Mouse (Mus musculus) hindbrain, embryonic 10.5 days (tissue): ENCODE measurements at regions not wholly inside any gene's neighbourhood (a gene's known extent, or its start where the extent isn't known, plus 50 kb on each side); places are given as distances from the start of the nearest gene placed in this dataset.

ENCODE experiments used
- DNase-seq: peaks from one replicate; pipeline ENCODE4 v3.0.0-alpha.2; 2017; ENCODE audit warnings: low spot score
- H3K27ac ChIP-seq: fragments of 300-500 bp; sonication (generic); 2 replicates; pipeline ENCODE4 v1.5.1; 2016; ENCODE audit warnings: mild to moderate bottlenecking, moderate library complexity
- H3K27me3 ChIP-seq: fragments of 300-500 bp; sonication (generic); 2 replicates; pipeline ENCODE4 v1.6.1; 2016; ENCODE audit warnings: mild to moderate bottlenecking; ENCODE audit not compliant: poor library complexity, insufficient read depth, severe bottlenecking
- H3K36me3 ChIP-seq: fragments of 300-500 bp; sonication (generic); 2 replicates; pipeline ENCODE4 v1.6.1; 2016; ENCODE audit warnings: mild to moderate bottlenecking, moderate library complexity
- H3K4me1 ChIP-seq: fragments of 300-500 bp; sonication (generic); replicated peaks from 2 replicates; pipeline ENCODE4 v1.6.1; 2016; ENCODE audit warnings: mild to moderate bottlenecking
- H3K4me3 ChIP-seq: fragments of 300-500 bp; sonication (generic); 2 replicates; pipeline ENCODE4 v1.5.1; 2016; ENCODE audit warnings: mild to moderate bottlenecking, moderate library complexity
- H3K9me3 ChIP-seq: fragments of 300-500 bp; sonication (generic); 2 replicates; pipeline ENCODE4 v1.6.1; 2016; ENCODE audit warnings: mild to moderate bottlenecking, moderate library complexity
- WGBS: fragments of 180-500 bp; shearing (Covaris S2); methylation state at CpG from one replicate; pipeline ENCODE4 v1.1.7; 2016; 5-methylcytosine and 5-hydroxymethylcytosine counted together

DNA sequence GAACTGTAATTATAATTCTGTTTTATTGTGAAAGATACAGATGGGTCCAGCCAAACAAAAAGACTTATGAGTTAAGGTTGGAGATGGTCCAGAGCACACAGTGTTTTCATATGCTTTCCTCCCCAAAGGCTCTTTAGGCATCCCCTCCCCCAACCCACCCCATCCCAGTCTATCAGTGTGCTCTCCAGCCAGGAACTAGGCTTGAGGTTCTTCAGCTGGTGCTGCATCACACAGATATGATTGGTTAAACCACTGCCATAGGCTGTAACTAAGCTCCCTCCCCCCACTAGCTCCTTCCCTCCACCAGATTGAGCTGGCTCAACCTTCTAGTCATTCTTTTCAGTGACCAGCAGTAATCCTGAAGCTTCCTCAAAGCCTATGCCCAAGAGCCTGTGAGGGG is 158.8 kb upstream of the Spats2l start:
- no peak overlapping the region for H3K4me3 ChIP-seq
- no peak for DNase-seq
- no peaks in the 10 kb centered on the region for H3K36me3 ChIP-seq
- no peaks in the 10 kb centered on the region for H3K27me3 ChIP-seq
- H3K4me1 ChIP-seq = peaks cover 22% of the 10 kb centered on the region
- H3K27ac ChIP-seq = no peak overlapping the region
- 0 out of 2 replicates have a peak, but pooled peaks cover 3% of the 10 kb centered on the region for H3K9me3 ChIP-seq

DNA sequence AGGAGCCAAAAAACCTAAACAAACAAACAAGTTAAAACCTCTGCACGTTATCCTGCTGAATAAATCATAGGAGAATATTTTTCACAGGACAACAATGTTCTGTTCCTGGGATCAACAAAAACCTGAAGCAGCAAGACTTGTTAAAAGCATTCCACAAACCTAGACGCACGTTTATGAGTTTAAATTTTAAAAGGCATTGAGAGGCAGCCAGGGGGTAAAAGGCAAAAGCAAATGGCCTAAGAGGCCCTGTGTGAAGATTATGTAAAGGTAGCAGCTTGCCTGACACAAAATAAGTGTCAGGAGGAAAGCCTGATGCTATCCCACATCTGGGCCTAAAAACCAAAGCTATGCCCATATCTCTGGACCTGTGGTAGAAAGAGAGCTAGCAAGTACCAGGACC is 156.6 kb upstream of the Spats2l start:
- H3K4me1 ChIP-seq = peaks cover 13% of the 10 kb centered on the region
- H3K4me3 ChIP-seq = no peak overlapping the region
- H3K27me3 ChIP-seq = no peaks in the 10 kb centered on the region
- H3K9me3 ChIP-seq = 0 out of 2 replicates have a peak, but pooled peaks cover 3% of the 10 kb centered on the region
- WGBS = 84% methylated on average over 3 of the region's 3 CpGs
- H3K27ac ChIP-seq = no peak overlapping the region
- H3K36me3 ChIP-seq = no peaks in the 10 kb centered on the region
- DNase-seq = no peak

DNA sequence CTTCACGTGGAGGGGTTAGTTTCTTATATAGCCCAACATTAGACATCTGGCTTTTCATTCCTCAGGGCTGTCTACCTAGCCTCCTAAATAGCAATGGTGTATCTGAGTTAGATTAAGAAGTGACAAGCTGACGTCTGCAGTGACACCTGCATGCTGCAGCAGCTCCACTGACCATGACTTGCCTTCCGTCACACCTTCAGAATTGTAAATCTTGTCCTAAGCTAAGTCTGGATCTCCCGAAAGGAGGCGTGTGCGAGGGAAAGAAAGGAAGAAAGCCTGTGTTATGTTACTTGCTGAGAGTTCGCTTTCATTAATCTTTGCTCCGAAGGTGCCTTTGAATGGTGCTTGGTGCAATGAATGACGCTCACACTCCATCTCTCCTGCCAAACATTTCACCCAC is 151.4 kb upstream of the Spats2l start:
- Histone ChIP-seq H3K4me1 (no peaks in the 10 kb centered on the region), H3K36me3 (no peaks in the 10 kb centered on the region), H3K27ac (no peak overlapping the region), H3K9me3 (no peaks in the 10 kb centered on the region), H3K4me3 (no peak overlapping the region), H3K27me3 (no peaks in the 10 kb centered on the region)
- DNase-seq = no peak
- WGBS = 90% methylated on average over 9 of the region's 9 CpGs

DNA sequence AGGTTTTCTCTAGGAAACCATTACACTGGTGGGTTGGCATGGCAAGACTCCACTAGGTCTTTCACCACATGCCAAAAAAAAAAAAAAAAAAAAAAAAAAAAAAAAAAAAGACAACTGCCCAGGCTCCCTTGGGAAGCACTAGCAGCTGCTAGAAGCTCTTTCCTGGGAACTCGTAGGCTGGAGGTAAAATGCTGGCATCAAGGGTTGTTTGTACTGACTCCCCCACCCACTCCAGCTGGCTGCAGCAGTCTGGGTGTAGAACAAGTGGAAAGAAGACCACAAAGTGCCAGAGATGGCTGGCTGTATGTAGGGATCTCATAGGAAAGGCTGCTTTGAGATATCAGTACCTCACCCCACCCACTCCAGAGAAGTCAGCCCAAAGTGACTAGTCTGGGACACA is 140.0 kb upstream of the Spats2l start:
- H3K4me3 ChIP-seq = no peak overlapping the region
- no peak overlapping the region for H3K27ac ChIP-seq
- H3K27me3 ChIP-seq = no peaks in the 10 kb centered on the region
- no peak for DNase-seq
- 54% methylated on average over 1 of the region's 1 CpGs for WGBS
- no peaks in the 10 kb centered on the region for H3K9me3 ChIP-seq
- no peaks in the 10 kb centered on the region for H3K4me1 ChIP-seq
- no peaks in the 10 kb centered on the region for H3K36me3 ChIP-seq

DNA sequence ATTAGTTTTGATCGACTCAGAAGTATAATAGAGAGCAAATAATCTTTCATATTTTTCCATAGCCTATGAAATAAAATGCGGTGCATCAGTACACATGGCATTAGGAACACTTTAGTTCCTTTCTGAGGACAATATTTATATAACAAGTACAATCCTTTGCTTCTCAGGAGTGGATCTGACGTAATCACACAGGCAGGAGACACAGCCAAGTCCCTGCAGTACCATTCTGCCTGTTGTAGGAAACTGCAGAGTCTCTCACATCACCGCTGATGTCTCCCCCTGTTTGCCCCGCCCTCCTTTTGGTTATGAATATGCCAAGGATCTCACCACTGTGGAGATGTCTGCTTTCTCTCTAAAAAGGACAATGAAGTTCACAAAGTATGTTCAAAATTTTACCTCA is 131.8 kb upstream of the Spats2l start:
- 85% methylated on average over 5 of the region's 5 CpGs for WGBS
- no peaks in the 10 kb centered on the region for H3K27me3 ChIP-seq
- no peaks in the 10 kb centered on the region for H3K36me3 ChIP-seq
- no peak overlapping the region for H3K4me3 ChIP-seq
- no peak overlapping the region for H3K27ac ChIP-seq
- no peaks in the 10 kb centered on the region for H3K9me3 ChIP-seq
- H3K4me1 ChIP-seq = peaks cover 10% of the 10 kb centered on the region
- DNase-seq = no peak

DNA sequence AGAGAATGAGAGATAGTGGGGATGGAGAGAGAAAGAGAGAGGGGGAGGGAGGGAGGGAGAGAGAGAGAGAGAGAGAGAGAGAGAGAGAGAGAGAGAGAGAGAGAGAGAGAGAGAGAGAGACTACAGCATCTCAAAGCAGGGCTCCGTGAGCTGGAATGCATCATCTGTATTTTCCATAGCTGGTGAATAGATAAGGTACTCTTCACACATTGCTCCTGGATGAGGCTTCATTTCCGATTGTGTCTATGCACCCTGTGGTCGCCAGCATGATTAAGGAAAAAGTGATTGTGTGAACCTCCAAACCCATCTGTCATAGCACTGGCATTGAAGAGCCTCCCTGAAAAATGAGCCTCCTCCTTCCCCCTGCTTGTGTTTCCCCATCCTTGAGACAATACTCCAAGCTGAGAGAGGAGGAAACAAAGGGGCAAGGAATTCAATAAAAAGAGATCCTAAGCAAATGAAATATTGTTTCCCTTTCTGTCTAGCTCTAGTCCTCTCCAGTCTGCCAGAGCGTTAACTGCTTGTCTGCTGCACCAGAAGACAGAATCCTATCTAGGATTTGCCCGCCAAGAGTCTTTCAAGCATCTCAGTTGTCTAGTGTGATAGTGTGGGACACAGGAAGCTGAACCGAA is 130.4 kb upstream of the Spats2l start:
- Histone ChIP-seq H3K27me3 (no peaks in the 10 kb centered on the region), H3K36me3 (no peaks in the 10 kb centered on the region), H3K9me3 (no peaks in the 10 kb centered on the region), H3K4me1 (peaks cover 10% of the 10 kb centered on the region), H3K27ac (no peak overlapping the region), H3K4me3 (no peak overlapping the region)
- DNase-seq = no peak
- 65% methylated on average over 6 of the region's 6 CpGs for WGBS

DNA sequence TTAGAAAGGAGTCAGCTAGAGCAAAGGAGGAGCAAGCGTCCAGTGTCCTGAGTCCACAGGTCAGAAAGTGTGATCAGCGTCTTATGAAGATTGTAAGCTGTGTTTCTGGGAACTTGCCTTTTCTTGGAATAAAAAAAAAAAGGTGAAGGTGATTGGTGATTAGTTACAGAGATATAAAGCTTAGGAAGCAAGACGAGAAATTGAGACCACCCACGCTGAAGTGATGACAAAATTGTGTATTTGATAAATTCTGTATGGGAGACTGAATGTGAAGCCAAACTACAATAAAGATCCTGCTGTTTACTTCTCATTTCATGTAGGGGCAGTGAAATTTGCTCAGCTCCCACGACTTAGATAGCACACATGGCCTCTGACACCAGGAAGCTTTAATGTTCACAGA is 109.0 kb upstream of the Spats2l start:
- H3K27ac ChIP-seq = no peak overlapping the region
- no peaks in the 10 kb centered on the region for H3K27me3 ChIP-seq
- H3K4me1 ChIP-seq = peaks cover 6% of the 10 kb centered on the region
- H3K4me3 ChIP-seq = no peak overlapping the region
- 87% methylated on average over 5 of the region's 5 CpGs for WGBS
- no peaks in the 10 kb centered on the region for H3K9me3 ChIP-seq
- no peaks in the 10 kb centered on the region for H3K36me3 ChIP-seq
- DNase-seq = no peak

DNA sequence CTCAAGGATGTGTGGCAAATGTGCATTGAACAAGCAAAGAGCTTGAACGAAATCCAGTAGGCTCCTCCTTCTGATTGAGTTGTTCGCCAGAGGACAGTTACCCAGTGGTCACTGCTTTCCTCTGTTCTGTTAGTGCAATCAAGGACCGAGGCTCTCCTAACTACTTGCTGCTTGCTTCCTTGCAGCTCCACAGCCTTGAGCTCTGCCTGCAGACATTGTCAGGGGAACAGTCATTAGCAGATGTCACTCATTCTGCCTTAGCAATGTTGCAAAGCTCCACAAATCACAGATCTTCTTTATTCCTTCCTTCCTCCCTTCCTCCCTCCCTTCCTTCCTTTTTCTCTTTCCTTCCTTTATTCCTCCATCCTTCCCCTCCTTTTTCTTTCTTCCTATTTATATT is 108.2 kb upstream of the Spats2l start:
- Histone ChIP-seq H3K36me3 (no peaks in the 10 kb centered on the region), H3K4me1 (peaks cover 6% of the 10 kb centered on the region), H3K4me3 (no peak overlapping the region), H3K27me3 (no peaks in the 10 kb centered on the region), H3K9me3 (no peaks in the 10 kb centered on the region), H3K27ac (no peak overlapping the region)
- no peak for DNase-seq
- WGBS = 79% methylated on average over 3 of the region's 3 CpGs

DNA sequence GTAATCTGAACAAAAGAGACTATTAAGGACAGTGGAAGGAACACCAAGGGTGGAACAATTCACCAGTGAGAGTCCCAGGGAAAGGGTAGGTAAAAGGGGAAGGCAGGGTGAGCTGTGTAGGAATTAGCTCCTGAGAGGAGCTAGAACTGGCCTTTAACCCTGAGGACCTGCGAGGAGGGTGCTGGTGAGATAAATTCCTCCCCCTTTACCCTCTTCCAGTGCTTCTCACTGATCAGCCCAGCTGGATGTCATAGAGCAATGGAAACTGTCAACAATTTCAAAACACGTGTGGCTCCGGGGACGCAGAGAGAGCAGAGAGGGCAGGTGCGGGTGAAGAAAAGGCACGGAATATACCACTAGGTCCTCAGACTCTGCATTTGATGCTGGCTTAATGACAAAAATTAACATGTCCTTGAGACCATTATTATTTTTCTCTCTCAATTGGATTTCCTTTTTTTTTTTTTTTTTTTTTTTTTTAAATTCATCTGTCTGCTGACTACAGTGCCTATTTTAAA is 107.7 kb upstream of the Spats2l start:
- no peaks in the 10 kb centered on the region for H3K36me3 ChIP-seq
- no peak overlapping the region for H3K27ac ChIP-seq
- H3K4me3 ChIP-seq = no peak overlapping the region
- peaks cover 6% of the 10 kb centered on the region for H3K4me1 ChIP-seq
- H3K27me3 ChIP-seq = no peaks in the 10 kb centered on the region
- DNase-seq = no peak
- no peaks in the 10 kb centered on the region for H3K9me3 ChIP-seq
- 69% methylated on average over 6 of the region's 6 CpGs for WGBS

DNA sequence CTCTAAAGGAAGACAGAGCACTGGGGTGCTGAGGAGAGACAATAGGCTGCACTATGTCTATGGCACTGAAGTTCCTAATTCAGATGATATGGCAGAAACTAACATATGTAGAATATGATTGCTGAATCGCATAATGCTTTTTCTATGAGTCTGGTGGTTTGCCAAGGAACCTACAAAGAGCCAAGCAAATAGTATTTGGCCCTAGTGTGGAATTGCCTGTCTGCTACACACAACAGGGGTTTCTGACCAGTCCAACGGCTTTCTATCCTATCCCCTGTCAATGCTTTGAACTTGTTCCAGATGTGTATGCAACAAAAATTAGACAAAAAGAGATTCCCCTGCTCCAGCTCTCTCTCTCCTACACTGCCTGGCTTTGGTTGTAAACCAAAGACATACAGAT is 100.5 kb upstream of the Spats2l start:
- H3K36me3 ChIP-seq = no peaks in the 10 kb centered on the region
- DNase-seq = no peak
- H3K4me1 ChIP-seq = peaks cover 11% of the 10 kb centered on the region
- H3K4me3 ChIP-seq = no peak overlapping the region
- peak overlapping the region; percentile 13; the same call in 1 of the 2 replicates for H3K27ac ChIP-seq
- WGBS = 86% methylated on average over 2 of the region's 2 CpGs
- H3K27me3 ChIP-seq = no peaks in the 10 kb centered on the region
- H3K9me3 ChIP-seq = no peaks in the 10 kb centered on the region

DNA sequence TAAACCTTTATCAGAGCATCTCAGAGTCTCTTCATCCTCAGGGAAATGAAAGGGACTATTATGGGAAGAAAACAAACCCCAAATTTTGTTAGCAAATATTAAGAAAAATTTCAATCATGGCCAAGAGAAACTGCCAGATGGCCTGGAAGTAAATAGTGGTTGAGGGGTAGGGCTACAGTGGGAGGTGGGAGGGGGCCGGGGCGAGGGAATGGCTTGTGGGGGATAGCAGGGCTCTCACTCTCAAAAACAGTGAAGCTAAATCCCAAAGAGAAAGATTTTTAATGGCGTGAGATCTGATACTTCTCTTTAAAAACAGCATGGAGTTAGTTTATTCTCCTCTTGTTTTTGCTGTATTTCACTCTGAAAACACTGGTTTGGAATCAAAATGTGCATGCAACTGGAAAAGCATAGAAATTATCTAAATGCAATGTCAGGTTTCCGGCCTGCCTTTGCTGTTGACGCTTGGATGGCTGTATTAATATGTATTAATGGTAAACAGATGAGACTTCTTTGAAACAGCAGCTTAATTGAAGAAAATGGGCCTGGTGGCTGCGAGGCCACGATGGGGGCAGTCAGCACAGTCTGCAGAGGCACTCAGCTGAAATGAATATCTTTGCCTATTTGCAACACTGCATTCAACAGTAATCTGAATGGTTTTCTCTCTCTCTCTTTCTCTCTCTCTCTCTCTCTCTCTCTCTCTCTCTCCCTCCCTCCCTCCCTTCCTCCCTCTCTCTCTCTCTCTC is 99.8 kb upstream of the Spats2l start:
- 0 out of 2 replicates have a peak, but pooled peaks cover 4% of the 10 kb centered on the region for H3K9me3 ChIP-seq
- no peaks in the 10 kb centered on the region for H3K36me3 ChIP-seq
- H3K27ac ChIP-seq = peak overlapping the region; percentile 13; the same call in 1 of the 2 replicates
- H3K4me1 ChIP-seq = peaks cover 11% of the 10 kb centered on the region
- 56% methylated on average over 7 of the region's 7 CpGs for WGBS
- H3K27me3 ChIP-seq = no peaks in the 10 kb centered on the region
- DNase-seq = peak; percentile 10
- no peak overlapping the region for H3K4me3 ChIP-seq

DNA sequence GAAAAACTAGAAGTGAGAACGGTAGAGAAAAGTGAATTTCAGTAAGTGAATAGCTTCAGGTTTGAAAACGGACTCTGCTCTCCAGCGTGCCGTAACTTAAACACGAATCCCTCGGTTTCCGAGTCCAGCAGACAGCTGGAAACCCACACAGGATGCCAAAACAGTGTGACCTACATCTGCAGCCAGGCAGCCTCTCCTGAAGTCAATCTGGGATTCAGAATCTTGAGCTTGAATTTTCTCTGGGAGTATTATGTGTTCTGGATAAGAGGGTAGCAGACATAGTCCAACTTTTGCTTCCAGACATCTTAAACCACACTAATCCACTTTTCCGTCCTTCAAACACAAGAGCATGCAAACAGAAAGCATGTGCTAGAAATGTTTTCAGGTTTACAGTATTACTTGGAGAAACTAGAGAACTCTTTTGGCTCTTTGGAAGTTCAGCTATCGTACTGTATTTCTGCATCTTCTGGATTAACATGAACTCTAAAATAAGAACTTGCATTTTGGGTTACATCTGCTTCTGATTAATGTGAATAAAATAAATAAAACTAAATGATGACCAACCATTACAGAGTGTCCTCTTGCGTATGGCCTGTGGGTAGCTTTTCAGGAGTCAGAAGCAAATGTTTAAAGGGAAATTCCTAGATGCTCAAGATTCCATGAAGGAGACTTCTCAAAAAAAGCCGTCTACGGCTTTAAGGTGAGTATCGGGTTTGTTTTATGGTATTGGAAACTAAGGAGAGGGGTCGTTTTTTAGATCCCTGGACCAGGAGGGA is 89.4 kb upstream of the Spats2l start:
- H3K9me3 ChIP-seq = no peaks in the 10 kb centered on the region
- H3K36me3 ChIP-seq = no peaks in the 10 kb centered on the region
- 85% methylated on average over 14 of the region's 14 CpGs for WGBS
- H3K4me3 ChIP-seq = no peak overlapping the region
- no peaks in the 10 kb centered on the region for H3K27me3 ChIP-seq
- no peak for DNase-seq
- no peak overlapping the region for H3K27ac ChIP-seq
- H3K4me1 ChIP-seq = no peaks in the 10 kb centered on the region

DNA sequence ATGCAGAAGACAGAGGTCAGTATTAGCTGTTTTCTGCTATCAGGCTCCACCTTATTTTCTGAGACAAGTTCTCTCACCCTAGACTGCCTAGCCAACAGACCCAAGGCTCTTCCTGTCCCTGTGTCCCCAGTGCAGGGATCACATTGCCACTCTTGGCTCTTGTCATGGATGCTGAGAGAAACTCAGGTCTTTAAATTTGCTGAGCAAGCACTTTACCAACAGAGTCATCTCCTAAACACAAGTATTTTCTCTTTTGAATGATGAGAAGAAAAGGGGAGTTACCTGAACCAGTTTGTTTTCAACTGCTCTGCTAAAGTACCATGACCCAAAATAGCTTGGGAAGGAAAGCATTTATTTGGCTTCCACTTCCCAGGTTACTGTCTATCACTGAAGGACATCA is 84.7 kb upstream of the Spats2l start:
- Histone ChIP-seq H3K36me3 (no peaks in the 10 kb centered on the region), H3K9me3 (no peaks in the 10 kb centered on the region), H3K27me3 (no peaks in the 10 kb centered on the region), H3K27ac (no peak overlapping the region), H3K4me3 (no peak overlapping the region), H3K4me1 (no peaks in the 10 kb centered on the region)
- no peak for DNase-seq
